8 mouse cellular contexts compared by ENCODE assay signal in the genomic region with DNA sequence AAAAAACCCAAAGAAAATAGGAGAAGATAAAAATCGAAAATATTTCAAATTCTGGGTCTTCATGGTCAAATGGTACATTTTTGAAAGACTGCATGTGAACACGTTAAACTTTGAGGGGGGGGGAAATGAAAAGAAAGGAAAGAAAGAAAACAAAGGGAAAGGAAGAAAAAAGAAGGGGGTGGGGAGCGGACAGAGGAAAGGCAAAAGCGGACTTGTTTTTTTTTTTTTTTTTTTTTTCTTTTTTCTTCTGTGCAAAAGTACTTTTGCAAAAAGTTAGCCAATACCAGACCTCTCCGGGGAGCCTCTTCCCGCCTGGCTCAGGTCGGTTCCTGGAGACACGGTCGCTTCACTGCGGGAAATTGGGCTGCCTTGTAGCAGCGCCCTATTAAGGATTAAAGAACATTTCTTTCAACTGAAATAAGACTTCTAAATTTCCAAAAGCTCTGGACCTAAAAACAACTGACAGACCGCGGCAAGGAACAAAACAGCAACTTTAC. TPM values are rescaled to one million over a fixed set of nuclear protein-coding genes. Genes with fewer than 3 reads are reported as not detected.
DNase-seq lines count a peak whose midpoint lies in the region; ATAC-seq and TF ChIP-seq lines count a peak whose summit lies in the region.

No protein-coding gene starts in this region.

- no peak for TF ChIP-seq CTCF in kidney, postnatal 0 days (IDR thresholded peaks at IDR 0.05; ENCODE audit: low read depth)

- intact Hi-C loops in gastrocnemius, postnatal 14 days (cut with DNase I; ENCODE audit: low total_unique reads), result no loop called here

- H3K27ac ChIP-seq in kidney, postnatal 0 days, result peak overlapping the region; percentile 91
- peak overlapping the region; percentile 75; the same call in 1 of the 2 replicates for H3K27ac ChIP-seq in embryonic facial prominence, embryonic 11.5 days (replicated peaks; ENCODE audit: low read depth, low read length)
- H3K27ac ChIP-seq in intestine, embryonic 14.5 days (ENCODE audit: low read depth), result no peak overlapping the region
- H3K27ac ChIP-seq in midbrain, embryonic 16.5 days (ENCODE audit: low read length), result peak overlapping the region; percentile 81; the same call in 1 of the 2 replicates

- no peaks in the 10 kb centered on the region for H3K9me3 ChIP-seq in kidney, postnatal 0 days (replicated peaks; ENCODE audit: low read length)
- H3K9me3 ChIP-seq in embryonic facial prominence, embryonic 11.5 days (replicated peaks; ENCODE audit: control insufficient read depth, low read length), result no peaks in the 10 kb centered on the region
- no peaks in the 10 kb centered on the region for H3K9me3 ChIP-seq in intestine, embryonic 14.5 days (ENCODE audit: control insufficient read depth, low read length)
- no peaks in the 10 kb centered on the region for H3K9me3 ChIP-seq in midbrain, embryonic 16.5 days (replicated peaks; ENCODE audit: control insufficient read depth, low read length, poor library complexity, severe bottlenecking)

- WGBS in kidney, postnatal 0 days, result 2% methylated on average over 13 of the region's 13 CpGs
- WGBS in embryonic facial prominence, embryonic 11.5 days, result 2% methylated on average over 13 of the region's 13 CpGs
- 2% methylated on average over 13 of the region's 13 CpGs for WGBS in intestine, embryonic 14.5 days
- WGBS in midbrain, embryonic 16.5 days, result 2% methylated on average over 13 of the region's 13 CpGs

- peaks cover 7% of the 10 kb centered on the region; the same call in 1 of the 2 replicates for H3K4me1 ChIP-seq in kidney, postnatal 0 days (replicated peaks; ENCODE audit: insufficient read depth, low read length)
- H3K4me1 ChIP-seq in embryonic facial prominence, embryonic 11.5 days (ENCODE audit: control insufficient read depth, insufficient read depth, low read length), result no peaks in the 10 kb centered on the region
- peaks cover 7% of the 10 kb centered on the region for H3K4me1 ChIP-seq in intestine, embryonic 14.5 days (replicated peaks; ENCODE audit: control insufficient read depth, insufficient read depth, low read length)
- peaks cover 5% of the 10 kb centered on the region for H3K4me1 ChIP-seq in midbrain, embryonic 16.5 days (ENCODE audit: control insufficient read depth, insufficient read depth, low read length)

- no peaks in the 10 kb centered on the region for H3K36me3 ChIP-seq in kidney, postnatal 0 days (ENCODE audit: insufficient read depth, low read length)
- no peaks in the 10 kb centered on the region for H3K36me3 ChIP-seq in embryonic facial prominence, embryonic 11.5 days (replicated peaks; ENCODE audit: control insufficient read depth, insufficient read depth, low read depth, low read length)
- no peaks in the 10 kb centered on the region for H3K36me3 ChIP-seq in intestine, embryonic 14.5 days (ENCODE audit: control insufficient read depth, insufficient read depth, low read length)
- no peaks in the 10 kb centered on the region for H3K36me3 ChIP-seq in midbrain, embryonic 16.5 days (ENCODE audit: control insufficient read depth, insufficient read depth, low read length)

- peak overlapping the region; percentile 74 for H3K4me2 ChIP-seq in kidney, postnatal 0 days (ENCODE audit: low read length)
- peak overlapping the region; percentile 38 for H3K4me2 ChIP-seq in embryonic facial prominence, embryonic 11.5 days (ENCODE audit: low read depth, low read length)
- H3K4me2 ChIP-seq in intestine, embryonic 14.5 days (ENCODE audit: low read length), result peak overlapping the region; percentile 61
- H3K4me2 ChIP-seq in midbrain, embryonic 16.5 days (ENCODE audit: low read length), result peak overlapping the region; percentile 66

- DNase-seq in kidney, postnatal 0 days (ENCODE audit: low spot score), result no peak
- DNase-seq in kidney, postnatal 36 days, result no peak
- no peak for DNase-seq in embryonic facial prominence, embryonic 11.5 days (ENCODE audit: low spot score)
- DNase-seq in intestine, embryonic 14.5 days (ENCODE audit: low spot score), result no peak
- DNase-seq in gastrocnemius, postnatal 14 days, result no peak
- no peak for DNase-seq in thymus, postnatal 0 days (ENCODE audit: low spot score)
- DNase-seq in T-cell, adult 2 months (ENCODE audit: low spot score), result no peak

- peak; percentile 13; the same call in 1 of the 2 replicates for ATAC-seq in kidney, postnatal 0 days (replicated peaks; ENCODE audit: low FRiP score, low read depth)
- ATAC-seq in embryonic facial prominence, embryonic 11.5 days (replicated peaks; ENCODE audit: insufficient number of reproducible peaks, low FRiP score, low TSS enrichment, low read depth), result peak; percentile 44; the same call in 1 of the 2 replicates
- peak; percentile 74 for ATAC-seq in intestine, embryonic 14.5 days (replicated peaks; ENCODE audit: low FRiP score, low TSS enrichment, low read depth)
- ATAC-seq in midbrain, embryonic 16.5 days, result peak; percentile 49; the same call in 1 of the 2 replicates

- H3K4me3 ChIP-seq in kidney, postnatal 0 days (replicated peaks; ENCODE audit: low read depth, low read length), result peak overlapping the region; percentile 64
- peak overlapping the region; percentile 50 for H3K4me3 ChIP-seq in embryonic facial prominence, embryonic 11.5 days (ENCODE audit: low read depth, low read length)
- peak overlapping the region; percentile 57 for H3K4me3 ChIP-seq in intestine, embryonic 14.5 days (ENCODE audit: low read depth, low read length)
- peak overlapping the region; percentile 84 for H3K4me3 ChIP-seq in midbrain, embryonic 16.5 days (ENCODE audit: low read depth, low read length)

- peak overlapping the region; percentile 69 for H3K9ac ChIP-seq in kidney, postnatal 0 days (ENCODE audit: low read depth, low read length)
- peak overlapping the region; percentile 62 for H3K9ac ChIP-seq in embryonic facial prominence, embryonic 11.5 days (replicated peaks; ENCODE audit: low read length)
- peak overlapping the region; percentile 36; the same call in 1 of the 2 replicates for H3K9ac ChIP-seq in intestine, embryonic 14.5 days (ENCODE audit: low read length)
- H3K9ac ChIP-seq in midbrain, embryonic 16.5 days (ENCODE audit: low read depth, low read length), result no peak overlapping the region

- H3K27me3 ChIP-seq in kidney, postnatal 0 days (ENCODE audit: insufficient read depth, low read length), result no peaks in the 10 kb centered on the region
- no peaks in the 10 kb centered on the region for H3K27me3 ChIP-seq in embryonic facial prominence, embryonic 11.5 days (ENCODE audit: control insufficient read depth, insufficient read depth, low read length)
- H3K27me3 ChIP-seq in intestine, embryonic 14.5 days (replicated peaks; ENCODE audit: control insufficient read depth, insufficient read depth, low read length), result no peaks in the 10 kb centered on the region
- no peaks in the 10 kb centered on the region for H3K27me3 ChIP-seq in midbrain, embryonic 16.5 days (ENCODE audit: control insufficient read depth, insufficient read depth, low read depth, low read length)

RNA-seq across cellular contexts. Expression of a gene that starts 42.0 kb away (rescaled TPM):
- polyA plus RNA-seq in kidney, postnatal 0 days (2015; fragmentation: Nextera tagmentation; extraction: Ambion mirVana), result 1.6 and 2.4 TPM in 2 replicates
- 1.9 and 2.3 TPM in 2 replicates for polyA plus RNA-seq in embryonic facial prominence, embryonic 11.5 days (2014; fragmentation: Nextera tagmentation; extraction: Ambion mirVana)
- 1.9 and 3.2 TPM in 2 replicates for polyA plus RNA-seq in intestine, embryonic 14.5 days (2014; fragmentation: Nextera tagmentation; extraction: Ambion mirVana)
- 1.3 and 1.7 TPM in 2 replicates for polyA plus RNA-seq in midbrain, embryonic 16.5 days (2015; fragmentation: Nextera tagmentation; extraction: Ambion mirVana)
- under 1 TPM; 0.44 to 0.47 TPM for total RNA-seq in gastrocnemius, postnatal 14 days (2021)
- polyA plus RNA-seq in thymus, postnatal 0 days (2015; fragmentation: Nextera tagmentation; extraction: Ambion mirVana), result 20.6 and 21.9 TPM in 2 replicates

RNA-seq across cellular contexts. Expression of a gene that starts 53.0 kb away (rescaled TPM):
- polyA plus RNA-seq in kidney, postnatal 0 days (2015; fragmentation: Nextera tagmentation; extraction: Ambion mirVana), result 59.0 and 69.6 TPM in 2 replicates
- 47.4 and 51.9 TPM in 2 replicates for polyA plus RNA-seq in embryonic facial prominence, embryonic 11.5 days (2014; fragmentation: Nextera tagmentation; extraction: Ambion mirVana)
- polyA plus RNA-seq in intestine, embryonic 14.5 days (2014; fragmentation: Nextera tagmentation; extraction: Ambion mirVana), result 55.1 and 55.5 TPM in 2 replicates
- polyA plus RNA-seq in midbrain, embryonic 16.5 days (2015; fragmentation: Nextera tagmentation; extraction: Ambion mirVana), result 17.6 and 18.9 TPM in 2 replicates
- total RNA-seq in gastrocnemius, postnatal 14 days (2021), result 10 to 100 TPM; 37.1 to 44.7 TPM
- polyA plus RNA-seq in thymus, postnatal 0 days (2015; fragmentation: Nextera tagmentation; extraction: Ambion mirVana), result 54.3 and 84.8 TPM in 2 replicates

Comparison
In these comparisons a context has a peak if more than half of its experiments do, and no peak if none do; other contexts are left out.
1. ATAC-seq: peak in every context shown above with its lines; median percentile 74 in intestine, embryonic 14.5 days; 49 in midbrain, embryonic 16.5 days; 44 in embryonic facial prominence, embryonic 11.5 days; 13 in kidney, postnatal 0 days.